Mouse (Mus musculus) cerebellum, postnatal 14 days (tissue): ENCODE data around the gene Lif.
A peak's percentile ranks its signal among the peaks of the same experiment; 100 is the strongest.

Experiments
- DNase-seq, 2 experiments: peaks; one replicate each; pipeline ENCODE4 v3.0.0; 2021; ENCODE audit warnings: mixed read lengths in 2 of 2

Lif gene

DNA sequence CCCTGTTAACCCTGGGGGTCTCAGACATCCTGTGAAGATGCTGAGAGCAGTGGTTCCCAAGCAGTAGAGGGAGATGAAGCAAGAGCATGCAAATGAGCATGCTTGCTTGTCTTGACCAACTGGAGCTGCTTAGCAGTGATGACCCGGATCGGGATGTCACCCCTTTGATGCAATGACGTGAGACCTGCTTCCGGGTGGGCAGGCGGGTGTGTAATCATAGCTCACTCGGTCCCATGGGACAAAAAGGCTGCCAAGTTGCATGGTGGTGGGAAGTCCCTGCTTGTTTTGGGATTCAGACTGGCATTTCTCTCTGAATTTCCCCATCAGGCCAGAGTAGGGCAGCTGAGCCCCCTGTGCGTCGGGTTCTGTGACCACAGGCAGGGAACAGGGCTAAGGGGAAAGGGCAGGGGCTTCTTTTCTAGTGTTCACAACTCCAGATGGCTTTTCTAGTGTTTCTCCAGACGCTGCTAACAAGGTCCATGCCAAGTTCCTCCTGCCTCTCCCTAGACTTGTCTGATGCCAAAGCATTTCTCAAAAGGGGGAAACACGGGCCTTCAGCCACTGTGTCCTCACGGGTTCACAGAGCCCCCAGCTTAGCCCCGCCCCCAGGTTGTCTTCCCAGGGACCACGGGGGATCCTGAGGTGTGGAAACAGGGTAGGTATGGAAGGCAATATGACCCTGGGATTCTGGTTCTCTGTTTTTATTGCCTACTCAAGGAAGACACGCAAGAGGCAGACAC is 42.5 kb downstream of the Lif start:
- DNase-seq = peak in 1 of 2 experiments; percentile 55

DNA sequence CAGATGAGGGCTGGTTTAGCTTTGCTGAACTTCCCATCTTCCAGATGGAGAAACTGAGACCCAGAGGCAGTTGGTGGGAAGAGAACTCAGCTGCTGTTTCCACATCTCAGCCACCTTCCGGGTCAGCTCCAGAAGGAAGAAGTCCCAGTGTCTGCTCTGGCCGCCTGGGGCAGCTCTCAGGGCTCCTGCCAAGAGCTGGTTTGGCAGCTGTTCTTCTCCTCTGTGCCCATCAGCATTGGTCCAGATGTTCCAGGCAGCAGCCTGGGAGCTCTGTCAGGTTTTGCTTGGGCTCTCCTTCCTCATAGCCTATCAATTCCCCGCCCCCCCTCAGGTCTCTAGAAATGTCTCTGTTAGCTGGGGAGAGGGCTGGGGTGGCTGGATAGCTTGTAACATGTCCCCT is 43.3 kb downstream of the Lif start:
- DNase-seq = no peak

DNA sequence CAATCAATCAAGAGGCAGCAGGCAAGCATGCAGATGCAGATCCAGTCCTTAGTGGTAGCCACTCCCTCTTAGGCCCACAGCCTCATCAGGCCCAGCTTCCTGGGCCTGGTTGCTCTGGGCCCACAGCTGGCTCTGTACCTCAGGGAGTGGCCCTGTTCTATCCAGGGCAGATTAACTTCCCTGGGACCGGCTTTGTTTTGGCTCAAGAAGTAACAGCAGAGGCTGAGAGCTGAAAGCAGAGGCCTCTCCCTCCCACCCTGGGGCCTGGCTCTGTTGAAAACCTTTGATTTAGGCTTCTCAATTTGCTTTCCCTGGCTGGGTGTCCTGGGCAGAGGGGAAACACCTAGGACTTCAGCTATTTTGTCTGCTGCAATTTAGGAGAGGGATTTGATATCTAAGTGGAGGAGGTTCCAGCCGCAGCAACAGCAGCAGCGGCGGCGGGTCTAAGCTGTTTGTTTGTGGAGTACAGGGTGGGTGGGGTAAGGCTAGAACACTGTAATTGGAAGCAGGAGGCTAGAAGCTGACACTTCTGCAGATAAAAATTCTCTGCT is 45.1 kb downstream of the Lif start:
- no peak for DNase-seq

DNA sequence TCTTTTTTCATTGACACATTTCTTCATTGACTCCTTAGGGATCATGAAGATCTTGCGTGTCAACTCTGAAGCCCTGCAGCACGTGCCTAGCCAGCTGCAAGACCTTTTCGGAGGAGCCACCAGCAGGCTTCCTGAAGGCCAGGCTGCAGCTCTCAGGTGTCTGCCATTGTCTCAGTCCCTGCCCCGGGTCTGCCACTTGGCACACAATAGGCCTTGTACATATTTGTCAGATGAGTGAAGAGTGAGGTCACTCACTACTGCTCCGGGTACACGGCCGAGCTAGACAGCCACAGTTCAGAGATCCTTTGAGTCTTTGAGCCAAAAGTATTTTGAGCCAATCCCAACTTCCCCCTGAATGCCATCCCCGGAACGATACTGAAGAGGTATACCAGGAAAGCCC is 45.7 kb downstream of the Lif start:
- DNase-seq = no peak

DNA sequence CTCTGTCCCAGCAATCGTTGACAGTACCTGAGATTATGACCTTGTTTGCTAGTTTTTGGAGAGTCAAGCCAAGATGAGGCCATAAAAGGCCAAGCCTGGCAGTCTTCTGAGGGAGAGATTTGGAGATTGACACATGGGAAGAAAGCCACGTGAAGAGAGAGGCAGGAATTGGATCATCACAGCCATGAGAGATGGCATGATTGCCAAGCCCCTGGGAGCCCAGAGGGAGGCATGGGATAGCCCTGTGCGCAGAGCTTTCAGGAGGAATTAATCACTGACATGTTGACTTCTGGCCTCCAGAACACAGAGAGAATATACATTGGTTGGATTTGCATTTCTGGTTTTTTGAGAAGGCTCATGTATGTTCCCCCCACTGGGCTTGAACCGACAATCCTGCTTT is 46.8 kb downstream of the Lif start:
- DNase-seq = peak; percentile 40 to 73

DNA sequence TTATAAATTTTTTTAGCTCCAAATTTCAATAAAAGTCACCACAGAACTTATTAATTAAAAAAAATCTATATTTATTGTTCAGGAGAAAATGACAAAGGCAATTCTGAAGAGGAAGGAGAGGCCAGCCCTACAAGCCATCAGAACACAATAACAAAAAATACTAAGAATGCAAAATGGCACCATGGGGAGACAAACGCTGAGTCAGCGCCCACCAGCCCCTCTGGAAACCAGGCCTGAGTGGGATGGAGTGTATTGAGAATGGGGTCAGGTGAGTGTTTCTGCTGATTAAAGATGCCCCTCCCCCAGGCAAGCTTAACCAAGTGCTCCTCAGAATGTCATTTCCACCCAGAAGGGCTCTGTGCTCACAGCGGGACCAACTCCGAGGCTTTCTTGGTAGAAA is 47.7 kb downstream of the Lif start:
- DNase-seq = no peak

DNA sequence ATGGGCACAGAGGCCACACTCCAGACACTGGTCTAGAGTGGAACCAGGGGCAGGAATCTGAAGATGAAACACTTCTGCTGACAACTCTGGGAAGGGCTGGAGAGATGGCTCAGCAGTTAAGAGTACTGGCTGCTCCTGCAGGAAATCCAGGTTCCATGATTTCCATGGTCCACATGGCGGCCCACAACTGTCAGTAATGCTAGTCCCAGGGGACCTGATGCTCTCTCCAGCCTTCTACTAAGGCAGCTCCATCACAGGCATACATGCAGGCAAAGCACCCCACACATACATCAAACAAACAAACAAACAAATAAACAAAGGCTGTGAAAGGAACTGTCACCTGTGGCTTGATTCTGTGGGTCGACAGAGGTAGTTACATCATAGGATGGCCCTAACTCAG is 48.7 kb downstream of the Lif start:
- DNase-seq = no peak

DNA sequence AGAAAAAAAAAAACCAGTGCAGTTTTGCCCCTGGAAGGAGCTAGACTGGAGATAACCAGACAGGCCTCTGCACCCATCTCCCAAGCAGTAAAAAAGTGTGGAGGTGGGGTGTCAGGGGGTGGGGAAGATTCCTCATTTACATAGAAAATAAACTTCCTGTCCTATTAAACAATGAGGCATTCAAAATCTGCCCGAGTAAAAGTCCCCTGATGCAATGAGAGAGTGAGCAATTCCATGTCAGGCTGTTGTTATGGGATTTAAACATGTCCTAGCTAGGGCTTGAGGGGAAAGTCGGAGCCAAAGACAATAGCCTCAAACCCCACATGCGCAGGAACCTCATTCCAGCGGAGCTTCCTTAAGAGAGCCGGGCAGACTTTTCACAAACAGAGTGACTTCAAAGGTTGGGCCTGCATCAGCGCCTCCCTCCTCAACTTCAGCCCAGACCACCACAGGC is 50.7 kb downstream of the Lif start:
- DNase-seq = no peak

DNA sequence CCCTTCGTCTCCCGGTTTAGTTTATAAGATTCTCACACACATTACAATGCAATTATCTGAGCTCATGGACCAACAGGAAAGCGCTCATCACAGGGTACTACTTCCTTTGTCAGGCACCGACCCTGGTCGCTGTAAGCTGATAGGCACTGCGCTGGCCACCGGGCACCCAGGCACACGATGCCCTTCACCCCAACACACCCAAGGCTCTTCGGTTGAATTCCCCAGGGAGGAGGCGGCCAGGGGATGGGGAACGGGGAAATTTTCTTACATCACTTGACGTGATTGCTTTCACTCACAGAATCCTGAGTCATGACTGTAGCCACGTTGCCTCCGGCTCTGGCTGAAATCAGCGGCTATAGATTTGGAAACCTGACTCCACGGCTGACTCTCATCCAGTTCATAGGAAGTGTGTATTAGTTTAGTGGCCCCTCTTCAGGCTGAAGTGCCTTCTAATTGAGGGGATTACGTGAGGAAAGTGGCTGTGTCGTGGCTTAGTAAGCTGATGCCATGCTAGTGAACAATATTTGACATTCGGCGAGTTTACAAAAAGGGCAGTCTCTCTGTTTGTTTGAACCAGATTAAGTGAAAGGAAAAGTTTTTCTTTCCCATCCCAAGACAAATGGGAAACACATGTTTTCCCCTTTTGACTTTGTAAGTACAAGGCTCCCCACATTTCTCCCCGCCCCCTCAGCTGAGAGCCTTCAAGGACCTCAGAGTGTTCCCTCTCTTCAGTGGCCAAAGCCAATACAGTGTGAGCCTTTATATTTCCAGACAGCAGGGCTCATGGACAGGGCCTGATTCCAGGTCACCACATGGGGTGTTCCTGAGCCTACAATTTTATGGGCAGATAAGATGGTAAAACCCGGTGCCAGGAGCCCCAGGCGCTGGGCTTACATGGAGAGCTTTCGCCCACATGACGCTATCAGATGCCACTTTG is 51.4 kb downstream of the Lif start:
- DNase-seq = peak; percentile 76 to 79

DNA sequence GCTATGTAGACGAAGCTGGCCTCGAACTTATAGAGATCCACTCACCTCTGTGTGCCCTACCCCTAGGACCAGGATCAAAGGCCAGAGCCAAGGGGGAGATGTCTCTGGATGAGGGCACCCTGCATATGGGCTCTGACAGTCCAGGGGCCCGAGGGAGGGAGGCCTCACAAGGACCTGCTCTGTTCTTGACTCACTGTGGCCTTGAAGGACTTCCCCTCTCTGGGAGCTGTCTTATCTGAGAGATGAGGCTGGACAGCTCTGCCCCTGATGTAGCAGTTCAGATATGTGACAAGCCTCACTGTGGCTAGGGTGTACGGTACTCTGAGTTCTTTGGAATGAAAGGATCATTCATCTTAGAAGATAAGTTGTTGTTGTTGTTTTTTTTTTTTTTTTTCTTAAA is 52.3 kb downstream of the Lif start:
- no peak for DNase-seq

DNA sequence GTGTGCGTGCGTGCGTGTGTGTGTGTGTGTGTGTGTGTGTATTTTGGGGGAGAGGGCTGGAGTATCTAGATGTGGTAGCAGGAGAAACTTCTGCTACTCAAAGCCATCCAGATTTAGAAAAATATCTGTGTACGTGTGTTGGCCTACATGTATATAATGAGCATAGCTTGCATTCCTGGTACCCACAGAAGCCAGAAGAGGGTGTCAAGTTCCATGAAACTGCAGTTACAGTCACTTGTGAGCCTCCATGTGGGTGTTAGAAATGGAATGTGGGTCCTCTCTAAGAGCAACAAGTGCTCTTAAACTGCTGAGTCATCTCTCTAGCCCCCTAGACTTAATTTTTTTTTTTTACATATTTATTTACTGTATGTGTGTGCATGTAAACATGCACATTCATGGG is 53.0 kb downstream of the Lif start:
- DNase-seq = no peak

DNA sequence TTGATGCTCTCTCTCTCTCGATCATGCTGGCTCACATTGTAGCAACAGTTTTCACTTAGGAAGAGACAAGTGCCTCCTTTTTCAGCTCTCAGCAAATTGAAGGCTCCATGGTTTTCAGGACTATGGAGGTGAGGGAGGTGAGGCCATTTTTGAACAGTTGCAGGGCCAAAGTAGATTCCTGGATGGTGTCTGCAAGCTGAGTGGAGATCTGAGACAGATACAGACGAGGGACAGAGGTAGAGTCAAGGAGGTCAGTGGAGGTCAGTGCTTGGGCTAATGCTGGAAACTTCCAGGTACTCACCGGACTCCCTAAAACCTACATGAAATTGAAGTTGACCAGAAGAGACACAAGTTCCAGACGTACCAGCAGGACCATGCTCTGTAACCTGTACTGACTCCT is 54.8 kb downstream of the Lif start:
- no peak for DNase-seq

DNA sequence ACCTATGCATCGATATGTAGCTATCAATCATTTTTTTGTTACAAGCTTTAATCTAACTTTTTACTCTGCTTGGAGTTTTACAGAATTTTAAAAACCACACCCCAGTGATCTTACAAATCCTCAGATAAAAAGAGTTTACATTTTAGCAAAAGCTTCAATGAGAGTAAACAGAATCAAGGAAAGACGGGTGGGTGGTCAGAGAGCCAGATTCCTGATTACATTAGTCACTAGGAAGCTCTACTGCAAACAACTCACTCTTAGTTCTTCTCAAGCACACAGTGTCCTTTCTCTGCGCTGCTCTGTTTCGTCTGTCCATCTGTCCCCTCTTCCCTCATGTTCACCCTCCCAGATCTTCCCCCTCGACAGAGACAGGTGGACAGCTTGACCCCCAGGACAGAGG is 59.9 kb downstream of the Lif start:
- DNase-seq = no peak

DNA sequence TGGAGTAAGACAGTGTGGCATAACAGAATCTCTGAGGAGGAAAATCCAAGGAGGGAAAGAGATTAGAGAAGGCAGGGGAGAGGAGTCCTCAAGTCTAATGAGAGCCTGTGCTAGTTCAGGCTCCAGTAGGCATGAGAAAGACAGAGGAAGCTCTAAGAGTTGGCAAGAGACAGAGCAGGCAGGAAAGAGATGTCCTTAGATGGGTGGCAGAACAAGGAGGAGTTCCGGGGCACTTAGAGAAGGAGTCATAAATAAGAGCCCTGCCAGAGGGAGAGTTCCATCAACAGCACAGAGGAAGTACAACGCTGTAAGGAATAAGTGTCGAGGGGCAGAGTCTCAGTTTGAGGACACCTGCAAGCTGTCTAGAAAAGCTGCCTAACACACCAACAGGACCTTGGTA is 60.7 kb downstream of the Lif start:
- no peak for DNase-seq

DNA sequence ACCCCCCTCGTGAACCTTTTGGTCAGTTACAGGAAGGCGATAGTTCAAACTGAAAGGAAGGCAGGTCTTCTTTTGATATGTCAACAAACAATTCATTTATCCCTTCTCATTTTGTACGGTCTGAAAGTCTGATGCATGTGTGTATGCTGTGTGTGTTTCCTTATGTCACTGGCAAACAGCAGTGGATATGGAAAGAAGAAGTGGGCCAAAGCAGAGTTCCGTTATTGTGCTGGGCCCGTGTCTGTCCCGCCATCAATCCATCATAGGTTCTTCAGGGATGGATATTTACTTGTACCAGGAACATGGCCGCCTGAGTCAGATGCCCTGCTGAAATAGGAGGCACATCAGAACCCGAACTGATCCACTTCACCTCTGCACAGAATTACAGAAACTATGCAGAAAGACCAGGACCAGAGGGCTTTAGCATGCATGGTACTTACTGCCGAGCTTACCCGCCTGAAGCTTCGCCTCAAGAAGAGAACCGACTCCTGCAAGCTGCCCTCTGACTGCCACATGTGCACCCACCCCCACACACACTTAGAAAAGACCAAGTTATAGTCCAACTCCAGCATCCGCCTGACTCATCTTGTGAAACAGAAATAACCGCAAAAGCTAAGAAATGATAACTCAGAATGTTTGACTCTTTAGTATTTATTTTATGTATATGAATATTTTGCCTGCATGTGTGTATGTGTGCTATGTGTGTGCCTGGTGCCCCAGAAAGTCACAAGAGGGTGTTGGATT is 62.0 kb downstream of the Lif start:
- DNase-seq = no peak

DNA sequence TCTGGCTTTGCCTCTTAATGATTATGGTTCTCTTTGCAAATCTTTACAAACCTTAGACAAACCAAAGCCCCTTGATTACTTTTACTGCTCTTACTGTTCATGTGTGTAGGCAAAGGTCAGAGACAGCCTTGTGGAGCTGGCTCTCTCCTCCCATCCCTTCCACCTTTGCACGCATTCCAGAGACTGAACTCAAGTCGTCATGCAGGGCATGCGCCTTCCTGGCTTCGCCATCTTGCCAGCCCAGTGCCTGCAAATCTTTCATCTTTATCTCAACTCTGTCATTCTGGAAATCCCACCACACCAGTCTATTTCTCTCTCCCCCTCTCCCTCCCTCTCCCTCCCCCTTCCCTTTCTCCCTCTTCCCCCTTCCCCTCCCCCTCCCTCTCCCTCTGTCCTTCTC is 63.5 kb downstream of the Lif start:
- DNase-seq = no peak
